Mouse (Mus musculus) small intestine, adult 2 months (tissue): ENCODE results near the gene Nr5a1.

Experiments used
- CTCF ChIP-seq: fragments of 200-500 bp; IDR thresholded peaks from 2 replicates; pipeline ENCODE4 v1.5.1; 2012; ENCODE audit warnings: low read depth, mild to moderate bottlenecking, control low read depth, inconsistent platforms, low read length, moderate library complexity, mixed read lengths; ENCODE audit not compliant: insufficient replicate concordance, insufficient read length; ENCODE audit errors: extremely low read depth
- POLR2A ChIP-seq: fragments of 200-500 bp; IDR thresholded peaks from 2 replicates; pipeline ENCODE4 v1.6.1; 2012; ENCODE audit warnings: low read depth, mild to moderate bottlenecking, control low read depth, inconsistent platforms, low read length, moderate library complexity

DNA sequence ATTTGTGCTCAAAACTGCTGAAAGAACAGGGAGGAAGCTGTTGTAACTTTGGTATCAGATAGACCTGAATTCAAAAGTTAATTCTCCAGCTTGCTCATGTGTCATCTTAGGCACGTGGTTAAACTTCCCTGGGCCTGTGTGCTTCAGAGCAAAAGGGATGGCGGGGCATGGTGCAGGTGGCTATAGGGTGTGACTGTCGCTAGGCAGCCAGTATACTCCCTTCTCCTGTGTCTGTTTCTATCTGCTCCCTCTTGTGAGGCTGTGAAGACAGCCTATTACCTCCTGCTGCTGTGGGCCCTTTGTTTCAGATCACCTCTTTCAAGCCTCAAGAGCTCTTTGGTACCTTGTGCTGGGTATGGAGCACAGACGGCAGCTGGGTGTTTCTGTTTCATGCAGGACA, 7.7 kb upstream of the Nr5a1 start:
- no peak for TF ChIP-seq POLR2A
- TF ChIP-seq CTCF: no peak
